ENCODE assay signal across 8 mouse cellular contexts in genomic region chr4:40757157-40757779, GRCm38 (mm10). TPM values are rescaled to one million over a fixed set of nuclear protein-coding genes. Genes with fewer than 3 reads are reported as not detected.
DNase-seq lines count a peak whose midpoint lies in the region; ATAC-seq lines count a peak whose summit lies in the region.

No protein-coding gene starts in this region.

- DNase-seq in heart, postnatal 25 days (ENCODE audit: low spot score), result no peak
- DNase-seq in embryonic facial prominence, embryonic 11.5 days (ENCODE audit: low spot score), result no peak
- peak; percentile 63 for DNase-seq in intestine, embryonic 14.5 days (ENCODE audit: low spot score)
- no peak for DNase-seq in spleen, postnatal 14 days (ENCODE audit: low spot score in 2 of 2)
- DNase-seq in left cerebral cortex, postnatal 36 days (ENCODE audit: low spot score in 2 of 2), result no peak

- intact Hi-C loops in heart, postnatal 25 days (cut with DNase I), result loop anchor here (2.0 kb wide), 1 partner anchor 30 kb away; no protein-coding TSS in a partner anchor
- intact Hi-C loops in left cerebral cortex, postnatal 36 days (cut with DNase I), result loop anchor here (5.0 kb wide), 1 partner anchor 190 kb away; the partner anchor contains the start of genes Bag1 and Chmp5

- H3K27me3 ChIP-seq in heart, embryonic 11.5 days (ENCODE audit: control insufficient read depth, insufficient read depth, low read length), result no peaks in the 10 kb centered on the region
- no peaks in the 10 kb centered on the region for H3K27me3 ChIP-seq in embryonic facial prominence, embryonic 11.5 days (ENCODE audit: control insufficient read depth, insufficient read depth, low read length)
- H3K27me3 ChIP-seq in intestine, embryonic 14.5 days (replicated peaks; ENCODE audit: control insufficient read depth, insufficient read depth, low read length), result 0 out of 2 replicates have a peak, but pooled peaks cover 3% of the 10 kb centered on the region
- H3K27me3 ChIP-seq in midbrain, embryonic 16.5 days (ENCODE audit: control insufficient read depth, insufficient read depth, low read depth, low read length), result peaks cover 4% of the 10 kb centered on the region; the same call in 1 of the 2 replicates

- under 1% methylated on average over 39 of the region's 39 CpGs for WGBS in heart, embryonic 11.5 days (ENCODE audit: insufficient replicate concordance)
- under 1% methylated on average over 39 of the region's 39 CpGs for WGBS in embryonic facial prominence, embryonic 11.5 days
- 0% methylated on average over 39 of the region's 39 CpGs for WGBS in intestine, embryonic 14.5 days
- under 1% methylated on average over 39 of the region's 39 CpGs for WGBS in midbrain, embryonic 16.5 days

- ATAC-seq in heart, embryonic 11.5 days (replicated peaks; ENCODE audit: insufficient number of reproducible peaks, low FRiP score, low TSS enrichment), result peak; percentile 76
- peak; percentile 63 for ATAC-seq in CD4-positive, CD25-positive, alpha-beta regulatory T cell, adult 4 months
- peak; percentile 85 for ATAC-seq in embryonic facial prominence, embryonic 11.5 days (replicated peaks; ENCODE audit: insufficient number of reproducible peaks, low FRiP score, low TSS enrichment, low read depth)
- ATAC-seq in intestine, embryonic 14.5 days (replicated peaks; ENCODE audit: low FRiP score, low TSS enrichment, low read depth), result peak; percentile 78
- peak; percentile 86 for ATAC-seq in midbrain, embryonic 16.5 days

- H3K9me3 ChIP-seq in heart, embryonic 11.5 days (replicated peaks; ENCODE audit: control insufficient read depth, low read length), result no peaks in the 10 kb centered on the region
- H3K9me3 ChIP-seq in embryonic facial prominence, embryonic 11.5 days (replicated peaks; ENCODE audit: control insufficient read depth, low read length), result no peaks in the 10 kb centered on the region
- no peaks in the 10 kb centered on the region for H3K9me3 ChIP-seq in intestine, embryonic 14.5 days (ENCODE audit: control insufficient read depth, low read length)
- no peaks in the 10 kb centered on the region for H3K9me3 ChIP-seq in midbrain, embryonic 16.5 days (replicated peaks; ENCODE audit: control insufficient read depth, low read length, poor library complexity, severe bottlenecking)

- peaks cover 24% of the 10 kb centered on the region for H3K36me3 ChIP-seq in heart, embryonic 11.5 days (ENCODE audit: control insufficient read depth, insufficient read depth, low read length)
- peaks cover 7% of the 10 kb centered on the region for H3K36me3 ChIP-seq in embryonic facial prominence, embryonic 11.5 days (replicated peaks; ENCODE audit: control insufficient read depth, insufficient read depth, low read depth, low read length)
- peaks cover 33% of the 10 kb centered on the region for H3K36me3 ChIP-seq in intestine, embryonic 14.5 days (ENCODE audit: control insufficient read depth, insufficient read depth, low read length)
- peaks cover 4% of the 10 kb centered on the region; the same call in 1 of the 2 replicates for H3K36me3 ChIP-seq in midbrain, embryonic 16.5 days (ENCODE audit: control insufficient read depth, insufficient read depth, low read length)

- H3K9ac ChIP-seq in heart, embryonic 11.5 days (ENCODE audit: low read depth, low read length), result peak overlapping the region; percentile 87
- peak overlapping the region; percentile 91 for H3K9ac ChIP-seq in embryonic facial prominence, embryonic 11.5 days (replicated peaks; ENCODE audit: low read length)
- H3K9ac ChIP-seq in intestine, embryonic 14.5 days (ENCODE audit: low read length), result peak overlapping the region; percentile 89
- peak overlapping the region; percentile 78 for H3K9ac ChIP-seq in midbrain, embryonic 16.5 days (ENCODE audit: low read depth, low read length)

- peak overlapping the region; percentile 59; the same call in 1 of the 2 replicates for H3K27ac ChIP-seq in heart, embryonic 11.5 days (ENCODE audit: low read depth, low read length)
- H3K27ac ChIP-seq in embryonic facial prominence, embryonic 11.5 days (replicated peaks; ENCODE audit: low read depth, low read length), result no peak overlapping the region
- H3K27ac ChIP-seq in intestine, embryonic 14.5 days (ENCODE audit: low read depth), result peak overlapping the region; percentile 69
- H3K27ac ChIP-seq in midbrain, embryonic 16.5 days (ENCODE audit: low read length), result peak overlapping the region; percentile 71

- peak overlapping the region; percentile 63 for H3K4me2 ChIP-seq in heart, embryonic 11.5 days
- peak overlapping the region; percentile 62 for H3K4me2 ChIP-seq in embryonic facial prominence, embryonic 11.5 days (ENCODE audit: low read depth, low read length)
- peak overlapping the region; percentile 64 for H3K4me2 ChIP-seq in intestine, embryonic 14.5 days (ENCODE audit: low read length)
- peak overlapping the region; percentile 80 for H3K4me2 ChIP-seq in midbrain, embryonic 16.5 days (ENCODE audit: low read length)

- H3K4me1 ChIP-seq in heart, embryonic 11.5 days (ENCODE audit: control insufficient read depth, insufficient read depth, low read length), result no peaks in the 10 kb centered on the region
- no peaks in the 10 kb centered on the region for H3K4me1 ChIP-seq in embryonic facial prominence, embryonic 11.5 days (ENCODE audit: control insufficient read depth, insufficient read depth, low read length)
- no peaks in the 10 kb centered on the region; the same call in 1 of the 2 replicates for H3K4me1 ChIP-seq in intestine, embryonic 14.5 days (replicated peaks; ENCODE audit: control insufficient read depth, insufficient read depth, low read length)
- H3K4me1 ChIP-seq in midbrain, embryonic 16.5 days (ENCODE audit: control insufficient read depth, insufficient read depth, low read length), result peaks cover 7% of the 10 kb centered on the region

- H3K4me3 ChIP-seq in heart, embryonic 11.5 days (ENCODE audit: low read depth, low read length), result peak overlapping the region; percentile 92
- H3K4me3 ChIP-seq in embryonic facial prominence, embryonic 11.5 days (ENCODE audit: low read depth, low read length), result peak overlapping the region; percentile 95
- H3K4me3 ChIP-seq in intestine, embryonic 14.5 days (ENCODE audit: low read depth, low read length), result peak overlapping the region; percentile 100
- peak overlapping the region; percentile 98 for H3K4me3 ChIP-seq in midbrain, embryonic 16.5 days (ENCODE audit: low read depth, low read length)

RNA-seq across cellular contexts. Expression of gene Smu1, which starts 0.5 kb away (rescaled TPM):
- polyA plus RNA-seq in heart, embryonic 11.5 days (2014; fragmentation: Nextera tagmentation; extraction: Ambion mirVana), result 105 and 123 TPM in 2 replicates
- 10 to 100 TPM; 31.5 to 31.8 TPM for total RNA-seq in heart, postnatal 25 days (2021)
- polyA plus RNA-seq in CD4-positive, CD25-positive, alpha-beta regulatory T cell, adult 4 months (2017; shearing (Covaris generic)), result 100 to 1,000 TPM; 122 to 123 TPM
- polyA plus RNA-seq in embryonic facial prominence, embryonic 11.5 days (2014; fragmentation: Nextera tagmentation; extraction: Ambion mirVana), result 195 and 203 TPM in 2 replicates
- 155 and 169 TPM in 2 replicates for polyA plus RNA-seq in intestine, embryonic 14.5 days (2014; fragmentation: Nextera tagmentation; extraction: Ambion mirVana)
- polyA plus RNA-seq in midbrain, embryonic 16.5 days (2015; fragmentation: Nextera tagmentation; extraction: Ambion mirVana), result 110 and 117 TPM in 2 replicates
- total RNA-seq in left cerebral cortex, postnatal 36 days (2021), result 10 to 100 TPM; 48.2 TPM

RNA-seq across cellular contexts. Expression of gene Dnaja1, which starts 35.3 kb away (rescaled TPM):
- polyA plus RNA-seq in heart, embryonic 11.5 days (2014; fragmentation: Nextera tagmentation; extraction: Ambion mirVana), result 317 and 358 TPM in 2 replicates
- total RNA-seq in heart, postnatal 25 days (2021), result 100 to 1,000 TPM in 1 of 2 experiments, 10 to 100 TPM in 1; 62.4 to 109 TPM
- 100 to 1,000 TPM; 399 to 683 TPM for polyA plus RNA-seq in CD4-positive, CD25-positive, alpha-beta regulatory T cell, adult 4 months (2017; shearing (Covaris generic))
- 665 and 708 TPM in 2 replicates for polyA plus RNA-seq in embryonic facial prominence, embryonic 11.5 days (2014; fragmentation: Nextera tagmentation; extraction: Ambion mirVana)
- 338 and 347 TPM in 2 replicates for polyA plus RNA-seq in intestine, embryonic 14.5 days (2014; fragmentation: Nextera tagmentation; extraction: Ambion mirVana)
- 659 and 720 TPM in 2 replicates for polyA plus RNA-seq in midbrain, embryonic 16.5 days (2015; fragmentation: Nextera tagmentation; extraction: Ambion mirVana)
- 100 to 1,000 TPM; 267 to 314 TPM for total RNA-seq in left cerebral cortex, postnatal 36 days (2021)

RNA-seq across cellular contexts. Expression of gene Aptx, which starts 54.3 kb away (rescaled TPM):
- polyA plus RNA-seq in heart, embryonic 11.5 days (2014; fragmentation: Nextera tagmentation; extraction: Ambion mirVana), result 26.4 and 28.0 TPM in 2 replicates
- 10 to 100 TPM; 14.0 to 15.2 TPM for total RNA-seq in heart, postnatal 25 days (2021)
- 10 to 100 TPM; 30.5 to 44.1 TPM for polyA plus RNA-seq in CD4-positive, CD25-positive, alpha-beta regulatory T cell, adult 4 months (2017; shearing (Covaris generic))
- 37.8 and 38.2 TPM in 2 replicates for polyA plus RNA-seq in embryonic facial prominence, embryonic 11.5 days (2014; fragmentation: Nextera tagmentation; extraction: Ambion mirVana)
- polyA plus RNA-seq in intestine, embryonic 14.5 days (2014; fragmentation: Nextera tagmentation; extraction: Ambion mirVana), result 24.3 and 27.3 TPM in 2 replicates
- polyA plus RNA-seq in midbrain, embryonic 16.5 days (2015; fragmentation: Nextera tagmentation; extraction: Ambion mirVana), result 46.7 and 50.6 TPM in 2 replicates
- total RNA-seq in left cerebral cortex, postnatal 36 days (2021), result 10 to 100 TPM; 28.1 to 29.8 TPM
